Mouse (Mus musculus) natural killer cell, adult 2 months (primary cell): ENCODE measurements at regions not wholly inside any gene's neighbourhood (a gene's known extent, or its start where the extent isn't known, plus 50 kb on each side); places are given as distances from the start of the nearest gene placed in this dataset.

ENCODE experiments used
- DNase-seq, 2 experiments: peaks; one replicate each; pipeline ENCODE4 v3.0.0; 2022; ENCODE audit warnings: low spot score in 2 of 2

GRCm38 (mm10) chr5:77487837-77488827 is 80.3 kb upstream of the Igfbp7 start:
- DNase-seq, result no peak

DNA sequence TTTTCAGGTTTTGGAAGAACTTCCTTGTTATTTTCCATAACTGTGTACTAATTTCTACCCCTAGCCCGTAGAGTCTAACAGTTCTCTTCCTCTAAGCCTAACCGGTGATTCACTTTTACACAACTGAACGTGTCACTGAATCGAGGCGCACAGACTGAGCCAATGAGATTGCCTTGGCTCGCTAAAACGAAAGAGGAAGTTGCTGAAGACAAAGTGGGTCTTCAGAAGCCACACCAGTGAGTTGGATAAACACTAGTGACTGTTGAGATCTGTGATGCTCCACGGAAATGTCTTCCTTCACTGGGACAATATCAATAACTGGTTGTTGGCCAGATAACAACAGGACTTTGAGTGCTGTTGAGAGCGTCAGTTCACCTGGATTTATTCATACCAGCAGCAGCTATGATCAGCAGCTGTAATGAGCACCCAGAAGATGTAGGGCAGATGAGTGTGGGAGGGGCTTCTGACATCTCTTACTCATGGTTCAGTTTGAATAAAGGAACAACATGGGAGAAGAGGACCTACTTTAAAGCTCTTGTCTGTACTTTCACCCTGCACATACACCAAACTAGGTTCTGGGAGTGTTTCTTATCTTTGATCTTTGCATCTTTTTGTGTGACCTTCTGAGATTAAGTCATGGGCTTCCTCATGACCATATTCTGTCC is 75.3 kb upstream of the Igfbp7 start:
- DNase-seq, result peak in 1 of 2 experiments; percentile 10

GRCm38 (mm10) chr5:77481811-77482210 is 74.0 kb upstream of the Igfbp7 start:
- no peak for DNase-seq

DNA sequence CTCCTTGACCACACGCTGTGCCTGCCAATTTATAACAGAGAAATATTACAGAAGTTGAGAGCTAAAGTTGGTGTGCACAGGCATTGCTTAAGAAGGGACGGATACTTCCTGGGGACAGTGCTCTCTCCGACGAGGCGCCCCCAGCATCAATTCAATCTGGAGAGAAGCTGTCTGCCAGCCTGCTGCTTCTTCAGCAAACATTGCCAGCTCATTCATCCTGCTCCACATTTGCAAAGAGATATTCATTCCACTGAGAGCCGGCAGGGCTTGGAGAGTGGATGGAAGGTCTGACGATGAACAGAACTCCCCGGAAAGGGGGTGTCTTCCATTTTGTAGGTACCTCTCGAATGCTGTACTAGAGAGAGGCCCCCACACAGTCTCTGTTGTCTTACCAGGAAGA is 70.0 kb upstream of the Igfbp7 start:
- no peak for DNase-seq

GRCm38 (mm10) chr5:77473896-77474486 is 66.2 kb upstream of the Igfbp7 start:
- no peak for DNase-seq

DNA sequence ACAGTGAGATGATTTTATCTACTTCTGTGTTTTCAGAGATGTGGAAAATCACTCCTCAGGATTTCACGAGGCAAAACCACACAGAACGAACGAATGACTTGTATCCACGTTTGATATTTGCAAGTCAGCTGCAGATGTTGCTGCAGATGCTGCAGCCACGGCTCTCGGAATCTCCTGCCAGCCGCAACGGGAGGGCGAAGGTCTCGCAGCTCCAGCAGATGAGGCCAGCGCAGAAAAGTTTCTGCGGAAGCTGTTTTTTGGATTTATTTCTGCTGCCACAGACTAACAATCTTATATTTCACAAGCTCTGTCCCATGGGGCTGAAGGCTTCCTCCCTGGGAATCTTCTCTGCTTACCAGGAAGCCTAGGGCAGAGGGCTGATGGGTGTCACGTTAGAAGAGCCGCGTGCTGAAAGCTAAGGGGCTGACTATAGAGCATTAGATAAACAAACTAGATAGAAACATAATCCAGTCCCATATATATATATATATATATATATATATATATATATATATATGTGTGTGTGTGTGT is 61.5 kb upstream of the Igfbp7 start:
- DNase-seq, result no peak

- DNase-seq, result peak; percentile 58 to 74
These were observed 60.6 kb upstream of the Igfbp7 start for GRCm38 (mm10) chr5:77468467-77468866.

DNA sequence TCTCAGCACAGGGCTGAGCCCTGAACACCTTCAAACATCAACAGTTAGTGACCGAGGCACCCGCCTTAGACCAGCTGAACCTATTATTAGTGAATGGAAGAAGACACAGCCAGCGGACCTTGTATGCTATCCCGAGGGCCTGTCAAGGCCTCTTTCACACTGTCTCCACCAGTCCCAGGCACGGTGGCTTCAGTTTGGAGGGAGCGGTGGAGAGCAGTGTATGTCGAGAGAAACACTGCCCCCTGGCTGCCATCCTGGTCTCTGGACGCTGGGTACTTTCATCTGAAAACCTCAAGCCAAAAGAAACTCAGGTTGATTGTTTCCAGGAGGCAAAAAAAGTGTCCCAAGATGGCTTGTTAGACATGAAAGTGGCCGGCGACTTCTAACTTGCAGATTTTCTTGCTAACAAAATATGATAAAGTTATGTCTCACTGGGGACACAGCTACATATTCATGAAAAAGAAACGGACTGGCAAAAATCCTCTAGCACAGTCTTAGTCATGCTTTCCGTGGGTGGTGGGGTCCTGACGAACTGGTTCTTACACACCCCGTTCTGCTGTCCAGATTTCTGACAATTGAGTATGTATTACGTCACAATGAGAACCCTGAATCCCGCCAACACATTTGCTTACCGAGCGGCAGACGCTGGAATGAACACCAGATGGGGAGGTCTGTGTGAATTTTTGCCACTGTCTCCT is 57.2 kb upstream of the Igfbp7 start:
- DNase-seq, result peak; percentile 55 to 67

DNA sequence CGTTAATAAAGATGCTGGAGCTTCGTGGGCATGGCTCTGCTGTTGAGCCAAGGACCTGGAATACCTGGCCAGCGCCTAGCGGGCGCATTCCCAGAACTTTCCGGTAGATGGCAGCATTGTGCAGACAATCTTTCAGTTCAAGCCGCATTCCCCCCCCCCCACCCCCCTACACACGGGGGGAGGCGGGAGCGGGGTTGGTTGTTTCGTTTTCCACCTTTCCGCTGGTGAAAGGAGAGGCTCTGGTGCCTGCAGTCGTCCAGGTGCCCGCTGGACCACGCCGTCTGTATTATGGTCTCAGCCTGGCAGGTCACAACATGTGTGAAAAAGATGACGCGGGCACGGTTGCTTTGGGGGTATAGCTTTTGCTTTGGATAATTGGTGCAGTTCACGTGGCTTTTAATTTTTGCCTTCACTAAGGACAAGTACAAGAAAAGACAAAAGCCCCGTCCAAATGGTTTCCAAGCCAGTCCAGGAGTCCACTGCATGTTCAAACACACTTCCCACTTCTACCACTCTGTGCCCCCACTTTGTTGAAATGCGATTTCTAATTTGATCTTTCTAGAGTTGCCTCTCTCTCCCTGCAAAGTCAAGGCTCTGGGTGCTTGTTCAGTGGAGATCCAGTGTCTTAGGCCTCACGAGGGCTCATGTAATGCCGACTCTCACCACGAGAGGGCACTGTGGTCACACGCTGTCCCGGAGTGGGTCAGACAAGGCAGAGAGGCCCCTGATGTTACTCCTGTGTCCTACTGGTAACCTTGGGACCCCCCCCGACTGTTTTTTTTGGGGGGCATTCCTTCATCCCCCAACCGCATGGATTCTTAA is 52.3 kb upstream of the Igfbp7 start:
- peak; percentile 86 to 90 for DNase-seq
